Mouse (Mus musculus) ES-E14 (cell line): Measurements from ENCODE around the gene Sprr1a.

Source experiments
- CHD2 ChIP-seq: IDR thresholded peaks from 2 replicates; pipeline ENCODE4 v1.6.1; 2014; ENCODE audit warnings: mild to moderate bottlenecking, low read depth, low read length, inconsistent platforms
- HCFC1 ChIP-seq: IDR thresholded peaks from 2 replicates; pipeline ENCODE4 v1.6.1; 2012; ENCODE audit warnings: low read length, inconsistent platforms, borderline replicate concordance; ENCODE audit not compliant: insufficient read depth
- MAFK ChIP-seq: IDR thresholded peaks from 2 replicates; pipeline ENCODE4 v1.6.1; 2014; ENCODE audit warnings: mild to moderate bottlenecking, low read depth, low read length, inconsistent platforms; ENCODE audit not compliant: insufficient read depth
- ZC3H11A ChIP-seq: IDR thresholded peaks from 2 replicates; pipeline ENCODE4 v1.6.1; 2012; ENCODE audit warnings: low read depth, mild to moderate bottlenecking, inconsistent platforms, low read length, borderline replicate concordance

DNA sequence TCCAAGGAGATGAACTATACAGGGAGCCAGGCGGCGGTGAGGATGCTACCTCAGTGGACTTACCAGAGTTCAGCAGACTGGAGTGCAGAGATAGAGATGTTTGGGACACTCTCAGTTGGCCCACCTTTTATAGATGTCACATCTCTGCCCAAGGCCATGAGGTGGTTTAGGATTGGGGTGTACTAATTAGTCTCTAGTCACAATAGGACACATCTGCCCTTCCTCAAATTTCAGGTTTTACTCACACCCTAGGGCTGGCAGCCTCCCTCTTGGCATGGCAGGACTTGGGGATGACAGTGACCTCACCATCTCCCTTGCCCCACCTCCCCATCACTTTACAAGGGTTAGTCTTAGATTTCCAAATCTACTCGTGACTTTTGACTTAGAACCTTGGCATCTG lies 48.7 kb upstream of the Sprr1a start, which contains the start of gene 2310046K23Rik:
- TF ChIP-seq CHD2 (no peak), HCFC1 (no peak), MAFK (no peak), ZC3H11A (no peak)
